Mouse (Mus musculus) cerebellum, adult 11-12 months (tissue): ENCODE data around the gene Nab2.
"Not testable (repeated sequence)": the region's sequence is repeated elsewhere in the genome, so short reads cannot be mapped to it uniquely, and the experiment has no call there.

Experiments
- DNase-seq: peaks from one replicate; pipeline ENCODE4 v3.0.0; 2022

Nab2 gene

GRCm38 (mm10) chr10:127671276-127671675 is 2.9 kb upstream of the Nab2 start:
- no peak for DNase-seq

GRCm38 (mm10) chr10:127670185-127670584 is 1.8 kb upstream of the Nab2 start:
- no peak for DNase-seq

DNA sequence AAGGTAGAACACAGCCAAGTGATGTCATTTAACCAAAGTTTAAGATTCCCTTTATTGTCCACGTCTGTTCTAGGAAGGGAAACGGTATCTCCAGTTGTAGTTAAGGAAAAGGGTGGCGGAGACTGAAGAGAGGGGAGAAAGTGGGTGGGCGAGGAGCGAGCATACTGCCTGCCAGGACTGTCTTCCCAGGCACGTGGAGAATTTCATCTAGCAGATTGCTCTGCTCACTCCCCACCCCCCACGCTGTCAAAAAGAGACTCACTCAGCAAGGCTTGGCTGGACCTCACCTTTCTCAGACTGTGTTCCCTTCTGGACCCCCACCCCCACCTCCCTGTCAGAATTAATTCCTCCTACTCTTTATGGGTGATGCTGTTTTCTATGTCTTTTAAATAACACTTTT is 802 bp upstream of the Nab2 start:
- DNase-seq = peak; percentile 67

DNA sequence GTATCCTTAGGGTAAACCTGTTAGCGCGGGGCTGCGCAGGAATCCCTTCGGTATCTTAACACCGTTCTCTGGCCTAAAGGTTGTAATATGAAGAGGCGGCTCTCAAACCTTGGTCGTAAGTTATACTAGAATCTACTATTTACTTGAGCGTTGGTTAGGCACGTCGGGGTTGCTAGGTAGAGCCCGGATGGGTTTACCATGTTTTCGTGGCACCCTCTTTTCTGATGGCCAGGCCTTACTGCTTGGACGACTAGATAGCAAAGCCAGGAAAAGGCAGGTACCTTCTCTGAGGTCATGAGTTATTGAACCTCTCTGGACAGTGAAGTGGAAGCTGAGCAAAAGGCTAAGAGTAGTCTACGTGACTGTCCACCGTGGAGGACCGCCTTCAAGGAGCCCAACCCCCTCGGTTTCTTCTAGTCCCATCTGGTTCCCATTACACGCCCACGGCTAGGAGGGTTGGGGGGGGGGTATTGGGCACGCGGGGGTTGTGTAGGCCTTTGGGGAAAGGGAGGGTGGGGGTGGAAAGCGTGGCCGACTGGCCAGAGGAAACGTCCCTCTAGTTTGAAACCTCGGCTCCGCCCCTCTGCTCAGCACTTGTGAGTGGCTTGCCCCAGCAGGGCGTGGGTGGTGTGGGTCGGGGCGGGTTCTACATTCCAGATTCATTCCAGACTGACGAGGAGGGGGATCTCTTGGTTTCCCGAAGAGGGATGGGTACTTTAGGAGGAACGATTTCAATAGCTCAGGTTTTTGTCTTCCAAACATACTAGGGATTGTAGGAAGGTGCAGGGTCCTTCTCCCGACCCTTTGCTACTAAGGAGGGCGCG is 887 bp downstream of the Nab2 start:
- peak; percentile 87 for DNase-seq

- peak; percentile 92 for DNase-seq
Observed at GRCm38 (mm10) chr10:127666501-127667268, 1.7 kb downstream of the Nab2 start, which contains the start of gene Nemp1. Gene Nemp1, plus strand, starts transcription at chr10:127666901.

GRCm38 (mm10) chr10:127665366-127666181 is 2.8 kb downstream of the Nab2 start:
- peak; percentile 60 for DNase-seq

DNA sequence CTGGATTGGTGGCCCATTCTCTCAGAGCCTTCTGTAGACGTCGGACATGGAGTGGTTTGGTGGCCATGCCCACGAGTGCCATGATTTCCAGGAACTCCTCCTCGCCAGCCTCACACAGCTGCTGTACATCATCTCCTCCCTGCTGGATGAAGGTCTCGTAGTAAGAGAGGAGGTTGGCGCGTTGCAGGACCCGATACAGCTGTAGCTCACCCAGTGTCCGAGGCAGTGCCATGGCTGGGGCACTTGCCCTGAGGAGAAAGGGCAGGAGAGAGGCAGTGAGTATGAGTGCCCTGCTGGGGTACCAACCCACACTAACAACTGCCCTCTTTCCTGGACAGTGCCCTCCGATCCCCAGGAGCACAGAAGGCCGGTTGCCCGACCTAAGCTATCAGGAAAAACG is 3.5 kb downstream of the Nab2 start:
- DNase-seq = no peak

- no peak for DNase-seq
Observed at GRCm38 (mm10) chr10:127664166-127664565, 4.2 kb downstream of the Nab2 start.

GRCm38 (mm10) chr10:127663590-127663989 is 4.8 kb downstream of the Nab2 start:
- peak; percentile 69 for DNase-seq

- no peak for DNase-seq
Observed at GRCm38 (mm10) chr10:127662666-127663253, 5.6 kb downstream of the Nab2 start.

GRCm38 (mm10) chr10:127661915-127662663 is 6.3 kb downstream of the Nab2 start:
- peak; percentile 76 for DNase-seq

DNA sequence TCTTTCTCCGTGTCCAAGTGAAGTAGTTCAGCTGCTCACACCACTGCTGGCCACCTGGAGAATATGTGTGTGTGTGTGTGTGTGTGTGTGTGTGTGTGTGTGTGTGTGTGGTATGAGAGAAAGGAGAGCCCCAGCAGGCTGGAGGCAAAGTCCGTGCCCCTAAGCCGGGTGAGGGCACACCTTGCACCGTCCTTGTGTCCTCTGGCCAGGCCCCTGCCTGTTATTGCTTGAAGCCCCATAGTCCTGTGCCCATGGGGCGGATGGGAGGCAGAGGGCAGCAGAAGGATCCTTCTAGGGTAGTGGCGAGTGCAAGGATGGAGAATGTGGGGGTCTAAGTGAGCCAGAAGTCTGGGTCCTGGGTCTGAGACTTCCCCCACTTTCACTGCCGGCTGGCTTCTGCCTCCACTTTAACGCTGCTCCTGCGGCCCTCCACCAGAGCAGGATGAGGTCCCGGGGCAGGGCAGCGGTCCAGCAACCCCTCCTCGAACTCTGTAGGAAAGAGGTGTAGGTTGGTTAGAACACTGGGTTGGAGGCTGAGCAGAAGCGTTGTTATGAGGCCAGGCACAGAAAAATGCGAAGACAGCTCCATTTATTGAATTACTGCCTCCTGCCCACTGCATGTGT is 7.0 kb downstream of the Nab2 start:
- DNase-seq = peak; percentile 64

GRCm38 (mm10) chr10:127659551-127659950 is 8.8 kb downstream of the Nab2 start:
- no peak for DNase-seq

DNA sequence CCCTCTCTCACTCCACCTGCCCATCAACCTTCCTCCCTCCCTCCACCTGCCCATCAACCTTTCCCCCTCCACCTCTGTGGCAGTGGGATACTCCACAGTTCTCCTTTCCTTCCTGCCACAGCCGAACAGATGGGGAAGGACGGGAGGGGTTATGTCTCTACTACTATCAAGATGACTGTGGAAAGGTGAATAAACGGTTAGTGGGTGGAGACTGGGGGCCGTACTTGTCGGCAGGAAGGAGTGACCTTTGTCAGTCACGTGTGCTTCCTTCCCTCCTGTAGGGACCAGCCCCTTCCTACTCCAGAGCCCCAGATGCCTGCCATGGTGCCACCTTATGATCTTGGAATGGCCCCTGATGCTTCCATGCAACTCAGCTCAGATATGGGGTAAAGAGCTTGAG is 10.3 kb downstream of the Nab2 start:
- no peak for DNase-seq

DNA sequence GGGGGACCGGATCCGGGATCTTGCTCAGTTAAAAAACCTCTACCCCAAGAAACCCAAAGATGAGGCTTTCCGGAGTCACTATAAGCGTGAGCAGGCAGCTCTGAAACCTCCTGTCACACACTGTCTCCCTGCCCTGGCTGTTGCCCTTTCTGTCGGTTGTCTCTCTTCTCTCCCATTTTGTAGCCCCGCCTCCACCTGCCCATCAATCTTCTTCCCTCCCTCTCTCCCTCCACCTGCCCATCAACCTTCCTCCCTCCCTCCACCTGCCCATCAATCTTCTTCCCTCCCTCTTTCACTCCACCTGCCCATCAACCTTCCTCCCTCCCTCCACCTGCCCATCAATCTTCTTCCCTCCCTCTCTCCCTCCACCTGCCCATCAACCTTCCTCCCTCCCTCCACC is 10.8 kb downstream of the Nab2 start:
- not testable (repeated sequence) for DNase-seq

DNA sequence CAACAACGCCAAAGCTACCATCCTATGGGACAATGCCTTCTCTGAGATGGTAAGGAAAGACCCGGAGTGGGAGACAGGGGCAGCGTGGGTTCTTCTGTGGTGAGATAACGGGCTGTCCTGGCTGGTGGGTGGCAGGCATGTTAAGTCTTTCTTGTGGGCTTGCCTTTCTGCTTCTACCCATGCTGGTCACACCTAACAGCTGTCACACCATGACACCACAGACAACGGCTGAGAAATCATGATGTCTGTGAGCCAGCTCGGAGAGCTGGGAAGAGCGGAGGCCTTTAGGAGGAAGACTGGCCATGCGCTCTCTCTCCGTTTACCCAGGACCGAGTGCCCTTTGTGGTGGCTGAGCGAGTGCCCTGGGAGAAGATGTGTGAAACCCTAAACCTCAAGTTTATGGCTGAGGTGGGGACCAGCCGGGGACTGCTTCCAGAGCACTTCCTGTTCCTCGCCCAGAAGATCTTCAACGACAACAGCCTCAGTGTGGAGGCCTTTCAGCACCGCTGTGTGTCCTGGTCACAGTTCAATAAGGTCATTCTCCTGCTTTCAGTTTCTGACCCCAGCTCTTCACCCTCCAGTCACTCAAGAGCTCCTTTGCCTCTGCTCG is 13.3 kb downstream of the Nab2 start:
- DNase-seq = no peak

DNA sequence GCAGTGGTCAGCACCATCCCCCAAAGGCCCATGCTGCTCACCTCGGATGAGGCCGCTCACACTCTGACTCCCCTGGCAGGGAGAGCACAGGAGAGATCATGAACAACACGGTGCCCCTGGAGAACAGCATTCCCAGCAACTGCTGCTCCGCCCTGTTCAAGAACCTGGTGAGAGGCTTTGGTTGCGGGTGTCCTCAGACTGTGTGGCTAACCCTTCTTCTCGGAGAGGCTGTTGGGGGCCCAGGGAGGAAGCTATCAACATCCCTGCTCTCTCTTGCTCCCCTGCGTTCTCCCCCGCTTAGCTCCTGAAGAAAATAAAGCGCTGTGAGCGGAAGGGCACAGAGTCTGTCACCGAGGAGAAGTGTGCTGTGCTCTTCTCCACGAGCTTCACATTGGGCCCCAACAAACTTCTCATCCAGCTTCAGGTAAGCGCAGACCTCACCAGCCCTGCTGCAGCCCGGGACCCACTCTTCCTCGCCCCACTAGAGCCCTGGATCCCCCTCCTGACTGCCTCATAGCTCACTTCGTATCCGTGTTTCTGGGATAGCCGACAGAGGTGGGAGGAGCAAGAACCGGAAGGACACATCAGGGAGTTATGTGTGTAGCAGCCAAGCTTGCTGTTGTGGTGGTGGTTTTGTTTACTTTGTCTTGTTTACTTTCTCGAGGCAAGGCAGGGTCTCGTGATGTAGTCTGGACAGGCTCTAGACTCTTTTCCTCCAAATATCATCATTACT is 15.3 kb downstream of the Nab2 start:
- no peak for DNase-seq

GRCm38 (mm10) chr10:127645791-127646190 is 22.6 kb downstream of the Nab2 start:
- no peak for DNase-seq

- no peak for DNase-seq
Observed at GRCm38 (mm10) chr10:127643553-127644238, 24.7 kb downstream of the Nab2 start.
